Mouse (Mus musculus) liver, embryonic 14.5 days (tissue): ENCODE data around the gene Maea. TPM values are rescaled to one million over a fixed set of nuclear protein-coding genes. Genes with fewer than 3 reads are reported as not detected.
A peak's percentile ranks its signal among the peaks of the same experiment; 100 is the strongest.

Source experiments
- ATAC-seq: fragments of 200-750 bp; cut with Nextera tagmentation; 2 replicates; pipeline ENCODE4 v1.8.0; 2017; ENCODE audit warnings: moderate number of reproducible peaks, mild to moderate bottlenecking, moderate library complexity; ENCODE audit not compliant: insufficient read depth
- DNase-seq, 3 experiments: peaks; one replicate each; pipeline ENCODE4 v3.0.0-alpha.2; 2012 to 2013; ENCODE audit warnings: low read depth in 3 of 3, low spot score in 3 of 3
- H3K27ac ChIP-seq: fragments of 300-500 bp; sonication (generic); 2 replicates; pipeline ENCODE4 v1.5.1; 2014; ENCODE audit warnings: moderate library complexity, mild to moderate bottlenecking, control low read depth, inconsistent platforms
- H3K27me3 ChIP-seq: fragments of 300-500 bp; sonication (generic); 2 replicates; pipeline ENCODE4 v1.6.1; 2014; ENCODE audit warnings: mild to moderate bottlenecking, low read length, moderate library complexity; ENCODE audit not compliant: control insufficient read depth, insufficient read depth
- H3K36me3 ChIP-seq: fragments of 300-500 bp; sonication (generic); replicated peaks from 2 replicates; pipeline ENCODE4 v1.6.1; 2014; ENCODE audit warnings: low read depth; ENCODE audit not compliant: control insufficient read depth, insufficient read depth
- H3K4me1 ChIP-seq, 2 experiments: fragments of 200-500 bp in 1 of 2; fragments of 300-500 bp in 1 of 2; sonication (generic) in 1 of 2; replicated peaks; 2 replicates each; pipeline ENCODE4 v1.6.1; 2012 to 2014; ENCODE audit warnings: antibody characterized with exemption in 1 of 2, inconsistent platforms in 1 of 2, low read length in 1 of 2; ENCODE audit not compliant: control insufficient read depth in 2 of 2, insufficient read depth in 2 of 2
- H3K4me2 ChIP-seq: fragments of 300-500 bp; sonication (generic); 2 replicates; pipeline ENCODE4 v1.6.1; 2014; ENCODE audit warnings: low read depth, mild to moderate bottlenecking, control low read depth, moderate library complexity
- H3K4me3 ChIP-seq, 2 experiments: fragments of 200-500 bp in 1 of 2; fragments of 300-500 bp in 1 of 2; sonication (generic) in 1 of 2; 2 replicates each; pipeline ENCODE4 v1.5.1; 2012 to 2014; ENCODE audit warnings: low read depth in 2 of 2, low read length in 2 of 2, mild to moderate bottlenecking in 2 of 2, control low read depth in 1 of 2, inconsistent platforms in 1 of 2, moderate library complexity in 1 of 2; ENCODE audit not compliant: insufficient read depth in 1 of 2
- H3K9ac ChIP-seq: fragments of 300-500 bp; sonication (generic); replicated peaks from 2 replicates; pipeline ENCODE4 v1.6.1; 2014; ENCODE audit warnings: mild to moderate bottlenecking, control low read depth, moderate library complexity
- H3K9me3 ChIP-seq: fragments of 300-500 bp; sonication (generic); 2 replicates; pipeline ENCODE4 v1.6.1; 2016; ENCODE audit warnings: low read length, mixed read lengths; ENCODE audit not compliant: control insufficient read depth
- CTCF ChIP-seq: IDR thresholded peaks from 2 replicates; pipeline ENCODE4 v1.5.1; 2016; ENCODE audit warnings: antibody characterized with exemption, low read depth, control low read depth
- EP300 ChIP-seq: IDR thresholded peaks from 2 replicates; pipeline ENCODE4 v1.6.1; 2016; ENCODE audit warnings: antibody characterized with exemption, low read depth
- WGBS: fragments of 180-500 bp; shearing (Covaris S2); extraction: QIAGEN DNeasy Blood & Tissue Kit; methylation state at CpG from one replicate; pipeline ENCODE4 v1.1.7; 2014; ENCODE audit not compliant: insufficient replicate concordance; 5-methylcytosine and 5-hydroxymethylcytosine counted together
- polyA plus RNA-seq, 2 experiments: library from polyadenylated mRNA; depleted of rRNA in 1 of 2; stranded (reverse) in 1 of 2; unstranded in 1 of 2; fragments of >200 nt; fragmentation: Nextera tagmentation in 1 of 2; extraction: Ambion mirVana in 1 of 2; gene quantifications; 2 replicates each; pipeline versions ENCODE4 v1.2.1 to v1.2.3; 2012 to 2014

Gene Maea
- polyA plus RNA-seq, 2 experiments, result 40.0 to 47.2 TPM

- no peak overlapping the region for H3K9ac ChIP-seq
- no peak for TF ChIP-seq EP300
- 76% methylated on average over 4 of the region's 4 CpGs for WGBS
These were observed 33.3 kb downstream of the Maea start for GRCm38 (mm10) chr5:33368651-33369050.

GRCm38 (mm10) chr5:33371137-33371536 lies 35.8 kb downstream of the Maea start:
- Histone ChIP-seq H3K9ac (peak overlapping the region; percentile 36; the same call in 1 of the 2 replicates), H3K4me3 (no peak overlapping the region), H3K9me3 (no peaks in the 10 kb centered on the region), H3K4me2 (peak overlapping the region; percentile 41), H3K27me3 (no peaks in the 10 kb centered on the region), H3K4me1 (peaks cover 9 to 13% of the 10 kb centered on the region in 2 experiments), H3K36me3 (peaks cover 30% of the 10 kb centered on the region), H3K27ac (peak overlapping the region; percentile 72)
- TF ChIP-seq EP300 (no peak), CTCF (peak; percentile 85)
- peak; percentile 78 for ATAC-seq
- DNase-seq, result peak; percentile 40 to 59 (median 53)

More at GRCm38 (mm10) chr5:33368651-33369050, 33.3 kb downstream of the Maea start:
- no peak overlapping the region for H3K27ac ChIP-seq
- ATAC-seq (no peak), DNase-seq (no peak)
- no peak overlapping the region for H3K4me3 ChIP-seq
- no peaks in the 10 kb centered on the region for H3K9me3 ChIP-seq
- peaks cover 9 to 13% of the 10 kb centered on the region in 2 experiments for H3K4me1 ChIP-seq
- H3K4me2 ChIP-seq, result no peak overlapping the region
- peaks cover 32% of the 10 kb centered on the region for H3K36me3 ChIP-seq
- no peaks in the 10 kb centered on the region for H3K27me3 ChIP-seq

- ATAC-seq (peak; percentile 86), DNase-seq (peak in 2 of 3 experiments; percentile 13 to 32)
- Histone ChIP-seq H3K27me3 (no peaks in the 10 kb centered on the region), H3K36me3 (peaks cover 30% of the 10 kb centered on the region), H3K4me2 (peak overlapping the region; percentile 41), H3K4me3 (no peak overlapping the region), H3K9ac (peak overlapping the region; percentile 36; the same call in 1 of the 2 replicates), H3K9me3 (no peaks in the 10 kb centered on the region), H3K4me1 (peaks cover 9 to 13% of the 10 kb centered on the region in 2 experiments), H3K27ac (peak overlapping the region; percentile 72)
- TF ChIP-seq CTCF, result no peak
- TF ChIP-seq EP300, result no peak
- WGBS, result 69% methylated on average over 4 of the region's 4 CpGs
These were observed 36.4 kb downstream of the Maea start for GRCm38 (mm10) chr5:33371668-33372067.

GRCm38 (mm10) chr5:33372331-33373038 lies 37.2 kb downstream of the Maea start:
- peaks cover 30% of the 10 kb centered on the region for H3K36me3 ChIP-seq
- 74% methylated on average over 18 of the region's 18 CpGs for WGBS

GRCm38 (mm10) chr5:33377176-33377575 lies 41.9 kb downstream of the Maea start:
- Histone ChIP-seq H3K4me2 (peak overlapping the region; percentile 99), H3K4me1 (peaks cover 7 to 8% of the 10 kb centered on the region in 2 experiments; a peak in 3 of 4 replicates), H3K9me3 (no peaks in the 10 kb centered on the region), H3K9ac (peak overlapping the region; percentile 85), H3K36me3 (peaks cover 8% of the 10 kb centered on the region), H3K4me3 (peak overlapping the region; percentile 62 to 82; a peak in 3 of 4 replicates), H3K27ac (no peak overlapping the region), H3K27me3 (no peaks in the 10 kb centered on the region)
- TF ChIP-seq CTCF, result no peak
- TF ChIP-seq EP300, result no peak
- ATAC-seq (no peak), DNase-seq (no peak)
- 48% methylated on average over 6 of the region's 6 CpGs for WGBS

More at GRCm38 (mm10) chr5:33372331-33373038, 37.2 kb downstream of the Maea start:
- H3K9ac ChIP-seq, result no peak overlapping the region
- H3K4me1 ChIP-seq, result peaks cover 9 to 13% of the 10 kb centered on the region in 2 experiments
- ATAC-seq (no peak), DNase-seq (no peak)
- TF ChIP-seq EP300 (no peak), CTCF (no peak)
- H3K27me3 ChIP-seq, result no peaks in the 10 kb centered on the region
- H3K4me2 ChIP-seq, result no peak overlapping the region
- no peaks in the 10 kb centered on the region for H3K9me3 ChIP-seq
- H3K4me3 ChIP-seq, result no peak overlapping the region
- H3K27ac ChIP-seq, result no peak overlapping the region
